Mouse (Mus musculus) liver, postnatal 0 days (tissue): ENCODE data around the gene Tagap1.
"Not testable (repeated sequence)": the region's sequence is repeated elsewhere in the genome, so short reads cannot be mapped to it uniquely, and the experiment has no call there.

Experiments used
- CTCF ChIP-seq: sonication (generic); IDR thresholded peaks from 2 replicates; pipeline ENCODE4 v1.5.1; 2016; ENCODE audit warnings: antibody characterized with exemption, low read depth
- EP300 ChIP-seq: IDR thresholded peaks from 2 replicates; pipeline ENCODE4 v1.6.1; 2016; ENCODE audit warnings: antibody characterized with exemption, low read depth, mild to moderate bottlenecking

- TF ChIP-seq CTCF, EP300: not testable (repeated sequence)
Observed at GRCm38 (mm10) chr17:6974985-6975384, 14.0 kb upstream of the Tagap1 start.
